Mouse (Mus musculus): ENCODE measurements around the gene Bco2.
A peak's percentile ranks its signal among the peaks of the same experiment; 100 is the strongest.

The Bco2 gene

DNA sequence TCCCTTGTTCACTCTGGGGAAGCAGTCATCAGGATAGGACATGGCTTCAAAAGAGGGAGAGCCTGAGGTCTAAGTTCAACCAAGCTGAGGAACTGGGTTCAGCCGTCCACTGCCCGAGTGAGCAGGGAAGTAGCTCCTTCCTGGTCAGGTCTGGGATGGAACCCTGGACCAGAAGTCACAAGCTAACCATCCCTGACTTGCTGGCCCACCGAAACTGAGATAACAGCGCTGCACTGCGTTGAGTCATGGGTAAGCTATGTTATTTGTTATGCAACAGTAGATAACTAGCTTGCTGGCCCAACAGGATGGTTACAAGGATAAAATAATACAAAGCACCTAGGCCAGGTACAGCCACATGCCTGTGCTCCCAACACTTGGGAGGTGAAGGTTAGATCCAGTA lies 39.5 kb downstream of the Bco2 start:
- DNase-seq (ENCODE audit: low read depth): no peak

DNA sequence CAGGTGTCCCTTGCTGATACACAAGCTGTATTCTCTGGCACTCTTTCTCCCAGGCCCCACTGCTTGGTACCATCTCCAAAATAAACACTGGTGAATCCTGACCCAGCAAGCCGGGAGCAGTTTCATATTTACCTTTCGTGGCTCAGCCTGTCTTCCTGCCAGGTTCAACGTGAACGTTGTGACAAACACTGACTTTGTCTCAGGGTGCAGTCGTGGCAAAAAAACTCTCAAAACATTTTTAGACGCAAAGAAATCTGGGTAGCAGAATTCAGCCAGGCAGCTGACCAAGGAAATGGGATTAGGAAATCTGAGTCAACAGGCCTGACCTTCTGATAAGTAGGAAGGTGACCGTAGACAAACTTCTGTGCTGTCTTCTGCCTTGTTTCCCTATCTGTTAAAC lies 47.4 kb downstream of the Bco2 start:
- no peak for DNase-seq (ENCODE audit: low read depth)

DNA sequence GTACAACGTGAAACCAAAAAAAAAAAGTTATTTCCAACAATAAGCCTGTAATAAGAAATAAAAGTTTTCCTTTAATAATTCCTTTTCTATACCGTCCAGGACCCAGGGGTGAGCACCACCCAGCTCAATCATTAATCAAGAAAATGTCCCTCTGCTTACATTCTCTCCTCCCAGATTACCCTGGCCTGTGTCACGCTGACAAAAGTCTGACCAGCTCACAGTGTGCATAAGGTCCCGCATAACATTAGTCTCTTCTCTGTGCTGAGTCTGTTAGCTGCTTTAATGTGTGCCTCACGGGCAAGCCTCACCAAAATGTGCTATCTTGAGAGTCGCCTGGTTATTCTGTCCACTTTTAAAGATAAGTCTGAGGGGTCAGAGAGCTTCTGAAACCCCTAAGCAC lies 49.6 kb downstream of the Bco2 start:
- DNase-seq (ENCODE audit: low read depth): no peak

DNA sequence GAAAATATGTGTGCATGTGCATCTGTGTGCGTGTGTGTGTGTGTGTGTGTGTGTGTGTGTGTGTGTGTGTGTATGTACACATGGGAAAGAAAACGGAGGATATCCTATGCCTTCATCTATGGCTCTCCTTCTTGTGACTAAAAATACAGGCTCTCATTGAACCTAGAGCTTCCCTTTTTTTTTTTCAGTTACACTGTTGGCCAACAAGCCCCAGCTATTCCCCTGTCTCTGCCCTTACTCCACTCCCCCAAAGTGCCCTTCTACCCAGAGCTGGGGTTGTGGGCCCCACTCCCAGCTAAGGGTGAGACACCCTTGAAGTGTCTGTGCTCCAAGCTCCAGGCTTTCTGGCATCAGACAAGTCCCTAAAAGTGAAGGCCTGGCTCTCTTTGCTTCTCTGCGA lies 52.0 kb downstream of the Bco2 start:
- DNase-seq (ENCODE audit: low read depth): no peak

DNA sequence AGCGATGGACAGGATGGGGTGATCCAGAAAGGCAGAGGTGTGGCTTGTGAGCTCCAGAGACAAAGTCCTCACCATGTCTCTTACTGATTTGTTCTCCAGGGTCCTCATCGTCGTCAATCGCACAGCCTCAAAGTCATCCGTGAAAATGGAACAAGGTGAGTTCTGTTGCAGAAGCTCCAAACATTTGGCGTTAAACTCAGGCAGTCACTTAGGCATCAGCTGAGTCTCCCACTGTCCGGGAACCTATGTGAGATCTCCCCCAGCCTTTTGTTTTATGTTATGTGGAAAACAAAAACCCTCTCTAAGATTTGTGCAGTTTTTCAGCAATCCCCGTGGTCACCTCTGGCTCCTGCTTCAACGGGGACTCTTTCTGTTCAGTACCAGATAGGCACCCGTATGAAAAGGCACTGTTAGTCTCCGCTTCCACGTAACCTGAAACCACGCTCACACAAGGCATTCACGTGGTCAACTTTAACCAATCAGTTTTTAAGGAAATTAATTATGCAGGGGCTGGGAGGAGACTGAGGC lies 53.9 kb downstream of the Bco2 start:
- peak; percentile 61 for DNase-seq (ENCODE audit: low read depth)

DNA sequence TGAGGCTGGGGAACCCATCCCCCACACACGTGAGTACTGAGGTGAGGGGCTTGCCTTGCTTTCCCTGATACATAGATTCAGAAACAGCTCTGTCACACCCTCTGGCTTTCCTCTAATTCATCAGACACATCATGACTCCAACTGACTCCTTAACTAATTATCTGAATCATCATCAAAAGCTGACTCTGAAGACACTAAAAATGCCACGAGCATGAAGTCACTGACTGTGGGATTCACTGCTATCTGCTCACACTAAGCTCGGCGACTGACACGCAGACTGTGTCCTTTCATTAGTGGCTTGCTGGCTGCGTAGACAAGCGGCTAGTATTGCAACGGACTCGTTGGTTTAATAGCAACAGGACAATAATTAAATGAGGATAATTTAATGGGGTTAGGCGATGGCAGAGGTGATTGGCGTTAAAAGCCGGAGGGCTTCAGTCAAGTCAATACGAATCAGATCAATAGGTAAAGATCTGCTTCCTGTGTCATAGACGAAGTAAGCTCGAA lies 54.5 kb downstream of the Bco2 start:
- no peak for DNase-seq (ENCODE audit: low read depth)

DNA sequence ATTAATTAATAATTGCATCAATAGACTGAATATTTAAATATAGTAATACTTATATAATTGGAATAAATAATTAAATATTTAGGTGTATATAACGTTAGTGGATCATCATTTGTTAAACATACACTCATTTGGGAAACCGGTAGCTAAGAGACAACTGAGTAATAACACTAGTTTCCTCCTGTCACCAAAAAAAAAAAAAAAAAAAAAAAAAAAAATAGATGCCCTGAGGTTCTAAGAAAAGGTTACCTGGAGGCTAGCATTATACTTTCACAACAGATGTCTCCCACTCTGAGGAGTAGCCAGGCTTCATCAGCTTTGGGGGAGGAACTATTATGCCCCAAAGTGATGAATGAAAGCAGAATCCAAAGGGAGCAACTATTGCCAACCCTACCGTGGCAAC lies 55.2 kb downstream of the Bco2 start:
- DNase-seq (ENCODE audit: low read depth): no peak

DNA sequence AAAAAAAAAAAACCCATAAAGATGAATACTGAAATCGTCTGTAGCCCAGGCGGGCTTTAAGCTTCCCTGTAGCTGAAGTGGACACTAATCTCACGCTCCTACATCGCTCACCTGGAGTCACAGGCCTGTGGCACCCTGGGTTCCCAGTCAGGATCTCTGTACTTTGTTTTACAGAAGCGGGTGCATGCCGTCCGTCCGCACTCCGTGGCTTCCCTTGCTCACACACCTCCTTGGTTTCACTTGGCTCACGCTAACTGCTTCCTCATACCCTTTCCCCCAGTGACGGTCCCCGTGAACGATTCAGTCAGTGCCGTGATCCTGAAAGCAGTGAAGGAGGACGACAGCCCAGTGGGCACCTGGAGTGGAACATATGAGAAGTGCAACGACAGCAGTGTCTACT lies 56.2 kb downstream of the Bco2 start:
- no peak for DNase-seq (ENCODE audit: low read depth)

DNA sequence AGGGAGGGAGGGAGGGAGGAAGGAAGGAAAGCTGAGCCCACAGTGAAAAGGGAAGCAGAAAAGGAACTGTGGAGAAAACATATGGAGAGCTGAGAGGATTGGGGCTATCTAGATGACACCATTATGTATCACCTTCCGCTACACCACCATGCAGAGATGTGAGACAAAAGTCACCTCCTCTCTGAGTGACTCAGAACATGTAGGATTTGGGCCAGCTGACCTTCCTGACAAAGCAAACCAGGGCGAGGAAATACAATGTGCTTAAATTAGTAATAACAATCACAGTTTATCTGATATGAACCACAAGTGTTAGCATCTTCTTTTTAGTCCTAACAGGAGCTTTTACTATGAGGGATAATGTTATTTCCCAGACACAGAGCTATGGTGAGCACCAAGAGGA lies 57.4 kb downstream of the Bco2 start:
- no peak for DNase-seq (ENCODE audit: low read depth)

DNA sequence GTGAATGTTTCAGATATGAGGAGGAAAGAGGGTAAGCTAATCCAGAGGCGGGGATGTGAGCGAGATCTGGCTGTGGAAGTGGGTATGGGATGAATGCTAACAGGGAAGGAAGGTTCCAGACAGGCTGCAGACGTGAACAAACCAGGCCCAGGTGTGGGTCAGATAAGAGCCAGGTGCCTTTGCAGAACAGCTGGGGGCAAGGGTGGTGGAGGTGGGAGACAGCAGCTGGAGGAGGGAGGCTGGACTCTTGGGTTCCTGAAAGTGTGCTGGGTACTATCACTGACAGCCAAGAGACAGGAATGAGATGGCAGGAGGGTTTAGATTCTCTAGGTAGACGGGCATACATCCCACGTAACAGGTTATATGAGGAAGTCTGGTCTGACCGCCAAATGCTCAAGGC lies 57.9 kb downstream of the Bco2 start:
- no peak for DNase-seq (ENCODE audit: low read depth)

DNA sequence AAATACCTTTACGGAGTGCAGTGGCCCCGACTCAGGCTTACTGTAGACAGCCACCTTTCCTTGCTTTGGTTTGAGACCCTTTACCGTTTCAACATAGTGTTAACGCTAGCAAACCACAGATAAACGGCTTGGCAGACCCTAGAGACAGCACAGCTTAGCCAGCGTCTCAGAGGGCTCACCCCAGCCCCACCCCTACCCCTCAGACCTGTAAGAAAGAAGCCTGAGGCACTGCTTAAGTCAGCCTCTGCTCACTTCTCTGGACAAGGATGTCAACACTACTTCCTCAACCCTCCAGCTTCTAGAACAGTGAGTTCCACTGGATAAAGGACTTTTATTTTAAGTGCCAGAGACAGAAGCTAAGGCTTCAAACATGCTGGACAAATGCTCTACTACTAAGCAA lies 58.4 kb downstream of the Bco2 start:
- DNase-seq (ENCODE audit: low read depth): no peak

DNA sequence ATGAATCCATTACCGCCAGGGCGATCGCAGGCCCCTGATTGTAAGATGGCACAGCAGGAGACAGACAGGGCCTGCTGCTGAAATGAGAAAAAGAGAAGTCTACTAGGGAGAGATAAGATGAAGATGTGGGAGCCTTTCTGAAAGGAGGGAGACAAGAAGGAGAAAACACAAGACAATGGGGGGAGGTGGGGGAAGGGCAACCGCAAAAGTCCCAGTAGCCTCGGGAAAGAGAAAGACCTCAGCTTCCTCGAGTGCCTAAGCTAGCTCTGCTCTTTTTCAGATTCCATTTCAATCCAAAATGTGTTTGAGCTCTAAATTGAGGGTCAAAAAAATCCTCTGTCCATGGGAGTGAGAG lies 58.9 kb downstream of the Bco2 start:
- DNase-seq (ENCODE audit: low read depth): no peak

DNA sequence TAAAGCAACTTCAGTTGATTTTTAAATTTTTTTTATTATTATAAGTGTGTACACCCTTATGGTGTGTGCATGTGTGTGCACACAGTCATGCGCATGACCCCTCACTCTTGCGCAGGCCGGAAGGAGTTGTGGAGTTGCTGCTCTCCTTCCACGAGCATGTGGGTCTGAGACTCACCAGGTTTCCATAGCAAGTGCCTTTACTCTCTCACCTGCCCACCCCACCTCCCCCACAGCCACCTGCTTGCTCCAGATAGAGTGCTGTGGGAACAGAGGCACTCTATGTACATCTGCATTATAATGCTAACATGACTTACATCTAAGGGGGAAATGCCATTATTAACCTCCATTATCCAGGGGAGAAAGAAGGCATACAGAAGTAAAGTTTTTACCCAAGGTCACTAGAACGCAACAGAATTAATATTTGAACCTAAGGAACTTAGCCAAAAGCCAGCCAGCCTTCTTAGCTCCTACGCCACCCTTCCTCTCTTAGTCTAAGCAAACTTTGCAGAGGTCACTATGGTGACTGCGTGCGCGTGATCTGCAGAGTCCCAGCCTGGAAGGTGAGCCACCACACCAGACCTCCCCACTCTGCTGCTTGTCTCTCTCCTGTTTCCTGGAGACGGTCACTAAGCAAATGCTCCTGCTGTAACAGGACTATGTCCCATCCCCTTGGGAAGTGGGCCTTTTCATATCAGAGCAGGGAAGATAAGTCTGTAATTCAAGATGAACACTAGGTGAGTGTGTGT lies 59.4 kb downstream of the Bco2 start:
- no peak for DNase-seq (ENCODE audit: low read depth)

DNA sequence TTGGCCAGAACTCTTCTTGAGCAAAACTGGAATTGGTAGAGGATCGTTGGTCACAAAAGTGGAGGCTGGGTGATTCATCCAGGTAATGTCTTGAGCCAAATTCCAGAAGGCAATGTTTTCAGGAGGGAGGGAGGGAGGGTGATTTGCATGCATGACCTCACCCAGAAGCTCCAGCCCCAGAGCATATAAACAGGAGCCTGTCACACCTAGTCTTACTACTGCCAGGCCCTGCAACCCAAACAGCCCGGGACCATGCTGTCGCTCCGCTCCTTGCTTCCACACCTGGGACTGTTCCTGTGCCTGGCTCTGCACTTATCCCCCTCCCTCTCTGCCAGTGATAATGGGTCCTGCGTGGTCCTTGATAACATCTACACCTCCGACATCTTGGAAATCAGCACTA lies 60.7 kb downstream of the Bco2 start, which contains the start of gene Plet1:
Gene Plet1 (plus strand): TSS at position 215 of the 400 bp plus-strand sequence.
- DNase-seq (ENCODE audit: low read depth): no peak

DNA sequence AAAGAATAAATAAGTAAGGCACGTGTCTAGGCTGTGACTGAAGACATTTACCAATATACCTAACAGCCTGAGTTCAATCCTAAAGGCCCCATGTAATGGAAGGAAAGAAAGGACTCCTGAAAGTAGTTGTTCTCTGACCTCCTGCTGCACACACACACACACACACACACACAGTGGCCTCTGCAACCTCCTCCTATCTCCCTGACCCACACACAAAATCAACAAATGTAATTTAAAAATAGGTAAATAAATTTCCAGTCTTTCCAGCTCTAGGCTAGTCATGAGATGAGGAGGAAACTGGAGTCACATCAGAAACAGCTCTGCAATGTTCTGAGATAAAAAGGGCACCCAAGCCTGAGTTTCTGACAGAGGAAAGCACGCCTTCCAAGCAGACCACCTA lies 61.2 kb downstream of the Bco2 start:
- DNase-seq (ENCODE audit: low read depth): no peak

DNA sequence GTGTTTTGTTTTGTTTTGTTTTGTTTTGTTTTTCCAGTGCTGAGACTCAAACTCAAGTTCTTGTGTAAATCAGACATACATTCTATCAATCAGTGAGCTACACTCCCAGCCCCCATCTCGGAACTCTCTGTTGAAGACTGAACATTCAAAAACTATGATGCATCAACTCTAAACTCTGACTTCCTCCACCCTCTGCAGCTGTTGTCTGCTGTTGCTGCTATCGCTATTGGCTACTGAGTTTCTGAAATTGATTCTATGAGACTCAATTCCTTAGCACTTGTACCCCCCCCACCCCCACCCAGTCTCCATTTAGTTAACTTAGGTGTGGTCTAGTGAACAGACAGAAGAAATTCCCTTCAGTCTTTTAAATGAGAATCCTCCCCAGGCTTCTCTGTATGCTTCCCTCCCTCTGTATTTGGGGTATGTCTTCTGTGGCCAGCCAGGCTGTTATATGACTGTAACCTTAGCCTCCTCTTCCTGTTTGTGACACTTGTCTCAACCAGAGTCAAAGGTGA lies 63.4 kb downstream of the Bco2 start:
- DNase-seq (ENCODE audit: low read depth): peak; percentile 42

DNA sequence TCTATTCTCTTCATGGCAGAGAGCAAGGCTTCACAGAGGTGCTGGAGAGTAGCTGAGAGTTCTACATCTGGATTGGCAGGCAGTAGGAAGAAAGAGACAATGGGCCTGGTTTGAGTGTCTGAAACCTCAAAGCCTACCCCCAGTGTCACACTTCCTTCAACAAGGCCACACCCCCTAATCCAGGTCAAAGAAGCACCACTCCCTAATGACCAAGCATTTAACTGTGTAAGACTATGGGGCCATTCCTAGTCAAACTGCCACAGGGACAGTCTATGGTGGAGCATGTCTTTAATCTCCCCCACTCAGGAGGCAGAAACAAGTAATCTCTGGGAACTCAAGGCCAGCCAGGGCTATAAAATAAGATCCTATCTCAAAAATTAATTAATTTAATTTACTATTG lies 64.1 kb downstream of the Bco2 start:
- DNase-seq (ENCODE audit: low read depth): no peak

DNA sequence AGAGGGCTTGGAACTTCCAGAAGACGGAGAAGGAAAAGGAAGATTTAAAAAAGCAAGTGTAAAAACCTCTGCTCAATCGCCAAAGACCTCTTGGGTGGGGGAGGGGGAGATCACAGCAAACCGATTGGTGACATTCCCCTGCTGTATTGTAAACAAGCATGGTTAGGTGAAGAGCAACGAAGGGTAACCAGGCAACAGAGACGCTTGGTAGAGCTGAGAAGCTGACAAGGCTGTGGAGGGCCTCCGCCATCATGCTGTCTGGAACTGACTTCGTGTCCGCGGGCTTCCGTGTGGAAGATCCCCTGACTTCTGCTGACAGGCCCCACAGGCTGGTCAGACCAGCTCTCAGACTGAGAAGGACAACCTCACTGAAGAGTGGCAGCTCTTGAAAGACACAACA lies 69.5 kb downstream of the Bco2 start:
- no peak for DNase-seq (ENCODE audit: low read depth)

Data from naive thymus-derived CD4-positive, alpha-beta T cell, adult 2 months (primary cell).